Mouse (Mus musculus) embryo, embryonic 10 days (tissue): Measurements from ENCODE around the gene Ddx19b.
"Not testable (repeated sequence)": the region's sequence is repeated elsewhere in the genome, so short reads cannot be mapped to it uniquely, and the experiment has no call there.

Source experiments
- DNase-seq: peaks from one replicate; pipeline ENCODE4 v3.0.0-alpha.2; 2015; ENCODE audit warnings: low spot score

Gene Ddx19b

GRCm38 (mm10) chr8:111034276-111034675 lies 2.7 kb upstream of the Ddx19b start:
- peak; percentile 53 for DNase-seq

DNA sequence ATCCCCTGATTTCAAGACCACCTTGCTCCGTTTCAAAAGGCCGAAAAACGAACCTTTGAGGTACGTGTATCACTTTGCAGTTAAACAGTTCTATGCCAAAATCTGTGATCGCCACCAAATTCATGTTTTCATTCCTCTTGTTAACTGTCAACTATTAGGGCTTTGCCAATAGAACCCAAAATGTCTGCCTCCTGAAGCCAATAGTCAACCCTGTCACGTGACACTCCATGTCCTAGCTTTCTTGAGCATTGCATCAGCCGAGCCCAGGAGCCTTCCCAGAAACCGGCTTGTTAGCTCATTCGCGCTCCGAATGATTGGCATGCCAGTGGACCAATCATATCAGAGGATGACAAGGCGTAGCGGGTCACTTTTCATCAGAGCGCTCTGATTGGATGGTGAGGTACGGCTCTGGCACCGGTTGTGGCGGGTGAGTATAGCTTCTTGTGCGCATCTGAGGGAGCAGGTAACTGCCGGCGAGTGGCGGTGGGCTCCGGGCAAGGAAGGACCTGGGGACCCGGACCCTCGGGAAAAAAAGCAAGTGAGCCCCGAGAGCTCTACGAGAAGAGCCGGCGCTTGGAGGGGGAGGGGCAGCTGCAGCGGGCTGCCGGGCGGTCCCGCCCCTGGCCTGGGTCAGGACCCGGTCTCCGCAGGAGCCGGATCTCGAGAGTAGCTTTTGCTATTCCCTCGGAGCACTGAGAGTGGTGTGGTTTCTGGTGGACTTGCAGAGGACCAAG lies 2.1 kb upstream of the Ddx19b start:
- peak; percentile 100 for DNase-seq

DNA sequence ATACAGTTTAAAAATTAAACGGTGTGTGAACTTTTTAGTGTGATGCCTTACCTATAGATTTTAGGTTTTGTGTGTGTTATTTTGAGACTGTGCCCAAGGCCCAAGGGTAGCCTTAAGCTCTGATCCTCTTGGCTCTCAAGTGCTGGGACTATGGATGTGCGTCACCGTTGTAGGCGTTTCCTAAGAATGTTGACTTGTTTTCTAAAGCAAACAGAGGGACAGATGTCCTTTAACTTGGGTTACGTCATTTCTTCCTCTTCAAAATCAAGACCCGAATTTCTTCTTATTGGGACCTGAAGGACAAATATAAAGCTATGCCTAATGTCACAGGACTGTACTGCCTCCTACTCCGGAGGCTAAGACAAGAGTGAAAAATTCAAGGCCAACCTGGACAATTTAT lies 1.4 kb upstream of the Ddx19b start, which contains the start of gene Aars:
TSS of gene Aars (plus strand) at position 229 of the 400 bp plus-strand sequence.
- no peak for DNase-seq

DNA sequence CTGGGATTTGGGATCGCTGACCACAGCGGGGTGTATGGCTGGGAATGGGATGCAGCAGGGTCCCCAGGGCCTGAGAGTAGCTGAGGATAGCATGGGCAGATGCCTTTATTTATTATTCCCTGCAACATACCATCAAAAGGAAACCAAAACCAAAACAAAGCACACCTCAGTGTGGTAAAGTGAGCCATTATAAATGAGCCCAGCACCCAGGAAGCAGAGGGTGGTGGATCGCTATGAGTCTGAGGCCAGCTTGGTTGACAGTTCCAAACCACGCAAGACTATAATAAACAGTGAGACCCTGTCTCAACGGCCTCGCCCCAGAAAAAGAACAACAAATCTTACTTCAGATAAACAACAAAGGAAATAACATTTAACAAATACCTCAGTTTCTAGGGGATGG lies 1.5 kb downstream of the Ddx19b start:
- no peak for DNase-seq

DNA sequence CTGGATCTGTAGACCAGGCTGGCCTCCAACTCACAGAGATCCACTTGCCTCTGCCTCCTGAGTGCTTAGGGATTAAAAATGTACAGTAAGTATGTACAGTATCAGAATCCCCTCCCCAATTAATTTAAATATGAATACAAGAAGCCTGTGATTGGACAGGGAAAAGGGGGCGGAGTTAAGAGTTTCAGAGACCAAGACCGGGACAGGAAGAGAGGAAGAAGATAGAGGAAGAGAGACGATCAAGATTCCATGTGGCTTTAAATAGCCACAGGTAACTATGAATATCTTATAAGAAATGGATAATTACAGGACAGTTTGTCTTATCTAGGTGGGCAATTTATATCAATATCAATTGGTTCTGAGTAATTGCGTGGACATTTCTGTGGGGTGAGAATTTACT lies 2.0 kb downstream of the Ddx19b start:
- DNase-seq = no peak

DNA sequence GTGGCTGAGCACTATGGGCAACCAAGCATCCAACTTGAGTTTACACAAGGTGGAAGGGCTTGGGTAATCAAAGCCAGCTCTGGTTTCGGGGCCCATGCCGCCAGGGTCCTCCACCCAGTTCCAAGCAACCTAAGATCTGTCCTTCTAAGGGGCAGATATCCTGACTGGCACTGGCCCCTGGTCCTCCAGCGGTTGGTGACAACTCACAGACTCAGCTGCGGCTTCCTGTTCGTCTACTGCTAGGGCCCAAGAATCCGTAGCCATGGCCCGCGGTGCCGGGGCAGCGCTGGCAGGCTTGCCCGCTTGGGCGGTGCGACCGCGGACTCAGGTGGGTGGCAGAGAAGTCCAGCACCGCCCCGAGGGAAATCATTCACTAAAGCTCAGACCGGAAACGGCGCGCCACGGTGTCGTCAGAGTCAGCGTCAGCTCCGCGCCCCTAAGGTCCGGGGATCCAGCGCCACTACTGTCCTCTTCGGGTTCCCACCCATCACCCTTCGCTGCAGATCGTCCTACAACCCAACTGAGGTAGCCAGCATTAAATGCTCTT lies 4.1 kb downstream of the Ddx19b start:
- DNase-seq = peak; percentile 95

GRCm38 (mm10) chr8:111026609-111027008 lies 4.9 kb downstream of the Ddx19b start:
- not testable (repeated sequence) for DNase-seq

DNA sequence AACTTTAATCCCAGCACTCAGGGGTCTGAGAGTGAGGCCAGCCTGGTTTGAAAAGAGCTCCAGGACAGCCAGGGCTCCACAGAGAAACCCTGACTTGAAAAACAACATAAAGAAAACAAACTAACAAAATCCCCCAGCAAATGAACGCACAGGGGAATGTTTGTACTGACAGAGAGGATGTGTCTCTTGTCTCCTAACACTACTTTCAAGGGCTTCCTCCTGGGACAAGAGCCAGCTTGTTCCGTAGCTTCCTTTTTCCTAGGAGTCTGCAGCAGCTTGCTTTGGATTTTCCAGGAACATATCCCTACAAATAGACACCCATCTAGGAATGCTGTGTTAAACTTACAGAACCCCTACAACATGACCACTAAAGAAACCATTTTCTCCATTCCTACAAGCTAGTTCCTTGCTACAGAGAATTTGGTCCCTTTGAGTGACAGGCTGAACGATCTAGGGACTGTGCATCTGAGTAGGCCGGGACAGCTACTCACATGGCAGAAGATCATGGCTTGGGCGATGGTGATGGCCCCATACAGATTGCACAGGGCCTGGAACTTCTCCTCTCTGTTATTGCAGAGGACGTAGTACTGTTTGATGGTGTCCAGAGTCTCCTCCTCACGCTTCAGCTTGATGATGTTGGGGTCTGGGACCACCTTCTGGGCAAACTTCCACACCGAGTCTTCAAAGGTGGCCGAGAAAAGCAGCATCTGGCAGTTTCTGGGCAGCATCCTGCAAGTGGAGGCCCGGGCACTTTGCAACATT lies 21.1 kb downstream of the Ddx19b start:
- not testable (repeated sequence) for DNase-seq

- peak; percentile 93 for DNase-seq
These were observed 33.7 kb downstream of the Ddx19b start, which contains the start of gene Ddx19a for GRCm38 (mm10) chr8:110997547-110998531. Gene Ddx19a, minus strand, starts transcription at chr8:110997800.

GRCm38 (mm10) chr8:110996641-110997430 lies 34.7 kb downstream of the Ddx19b start:
- no peak for DNase-seq

- no peak for DNase-seq
These were observed 41.5 kb downstream of the Ddx19b start for GRCm38 (mm10) chr8:110990017-110990416.

- DNase-seq = no peak
These were observed 43.5 kb downstream of the Ddx19b start for GRCm38 (mm10) chr8:110987805-110988744.

DNA sequence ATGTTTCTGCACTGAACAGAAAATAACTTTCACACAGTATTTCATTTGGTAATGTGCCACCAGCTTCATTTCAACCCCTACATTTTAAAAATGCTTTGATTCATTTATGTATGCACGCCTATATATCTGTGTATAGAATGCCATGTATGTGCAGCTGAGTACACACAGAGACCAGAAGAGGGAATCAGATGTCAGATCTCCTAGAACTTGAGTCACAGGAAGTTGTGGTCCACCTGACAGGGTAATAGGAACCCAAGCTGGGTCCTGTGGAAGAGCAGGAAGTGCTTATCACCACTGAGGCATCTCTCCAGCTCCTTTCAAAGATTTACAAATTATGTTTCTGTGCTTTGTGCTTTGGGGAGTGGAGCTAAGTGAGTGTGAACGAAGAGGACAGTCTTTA lies 50.2 kb downstream of the Ddx19b start:
- no peak for DNase-seq

DNA sequence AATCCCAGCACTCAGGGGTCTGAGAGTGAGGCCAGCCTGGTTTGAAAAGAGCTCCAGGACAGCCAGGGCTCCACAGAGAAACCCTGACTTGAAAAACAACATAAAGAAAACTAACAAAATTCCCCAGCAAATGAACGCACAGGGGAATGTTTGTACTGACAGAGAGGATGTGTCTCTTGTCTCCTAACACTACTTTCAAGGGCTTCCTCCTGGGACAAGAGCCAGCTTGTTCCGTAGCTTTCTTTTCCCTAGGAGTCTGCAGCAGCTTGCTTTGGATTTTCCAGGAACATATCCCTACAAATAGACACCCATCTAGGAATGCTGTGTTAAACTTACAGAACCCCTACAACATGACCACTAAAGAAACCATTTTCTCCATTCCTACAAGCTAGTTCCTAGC lies 53.6 kb downstream of the Ddx19b start:
- not testable (repeated sequence) for DNase-seq

GRCm38 (mm10) chr8:110976532-110976931 lies 55.0 kb downstream of the Ddx19b start:
- DNase-seq = not testable (repeated sequence)

DNA sequence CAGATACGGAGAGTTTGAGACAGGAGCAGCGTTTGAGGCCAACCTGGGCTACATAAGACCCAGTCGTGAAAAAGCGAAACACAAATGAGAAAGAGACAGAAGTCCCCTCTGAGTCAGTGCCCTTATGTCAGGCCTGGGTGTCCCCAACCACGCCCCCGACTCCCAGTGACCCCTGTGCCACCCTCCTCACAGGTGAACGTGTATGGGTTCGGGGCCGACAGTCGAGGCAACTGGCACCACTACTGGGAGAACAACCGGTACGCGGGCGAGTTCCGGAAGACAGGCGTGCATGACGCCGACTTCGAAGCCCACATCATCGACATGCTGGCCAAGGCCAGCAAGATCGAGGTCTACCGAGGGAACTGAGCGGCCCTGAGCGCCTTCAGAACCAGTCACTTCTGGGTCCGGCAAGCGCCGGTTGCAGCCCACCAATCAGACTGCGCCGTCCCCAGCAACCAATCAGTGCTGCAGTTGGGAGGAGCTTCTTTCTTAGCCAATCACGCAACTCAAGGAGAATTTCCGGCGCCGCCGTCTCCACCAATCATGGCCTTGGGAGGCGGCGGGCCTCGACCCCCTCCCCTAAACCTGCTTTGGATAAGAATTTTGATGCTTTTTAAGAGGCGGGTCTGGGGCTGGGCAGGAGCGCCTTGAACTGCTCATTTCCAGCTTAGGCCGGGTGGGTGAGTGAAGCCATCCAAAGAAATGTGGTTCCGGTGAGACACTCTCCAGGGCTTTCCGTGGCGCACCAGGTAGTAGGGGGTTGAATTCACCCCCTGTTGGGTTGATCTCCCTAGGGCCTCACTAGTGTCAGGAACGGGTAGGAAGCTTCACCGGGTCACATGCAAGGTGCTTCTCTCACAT lies 61.4 kb downstream of the Ddx19b start:
- DNase-seq = peak; percentile 96

GRCm38 (mm10) chr8:110967326-110967725 lies 64.2 kb downstream of the Ddx19b start:
- no peak for DNase-seq

DNA sequence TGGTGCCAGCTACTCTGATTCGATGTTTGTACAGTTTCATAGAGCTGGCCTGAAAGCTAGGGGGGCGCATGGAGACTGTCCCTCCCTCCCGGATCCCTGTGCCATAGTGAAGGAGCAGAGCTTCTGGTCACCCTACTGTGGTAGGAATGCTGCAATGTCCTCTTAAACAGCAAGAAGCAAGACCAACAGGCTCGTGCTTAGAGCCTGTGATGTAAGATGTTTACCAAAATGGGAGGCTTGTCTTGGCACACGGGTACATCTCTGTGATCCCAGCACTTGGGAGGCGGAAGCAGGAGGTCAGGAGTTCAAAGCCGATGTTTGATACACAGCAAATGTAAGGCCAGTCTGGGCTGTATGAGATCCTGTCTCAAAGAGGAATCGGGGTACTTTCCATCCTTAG lies 65.0 kb downstream of the Ddx19b start:
- DNase-seq = no peak

GRCm38 (mm10) chr8:110965594-110965993 lies 66.0 kb downstream of the Ddx19b start:
- DNase-seq = no peak
